Mouse (Mus musculus): ENCODE data around the gene Kcnn1. TPM values are rescaled to one million over a fixed set of nuclear protein-coding genes. Genes with fewer than 3 reads are reported as not detected.

Gene Kcnn1
- total RNA-seq, 2 experiments from 2014 or later = 19.4 to 22.4 TPM

DNA sequence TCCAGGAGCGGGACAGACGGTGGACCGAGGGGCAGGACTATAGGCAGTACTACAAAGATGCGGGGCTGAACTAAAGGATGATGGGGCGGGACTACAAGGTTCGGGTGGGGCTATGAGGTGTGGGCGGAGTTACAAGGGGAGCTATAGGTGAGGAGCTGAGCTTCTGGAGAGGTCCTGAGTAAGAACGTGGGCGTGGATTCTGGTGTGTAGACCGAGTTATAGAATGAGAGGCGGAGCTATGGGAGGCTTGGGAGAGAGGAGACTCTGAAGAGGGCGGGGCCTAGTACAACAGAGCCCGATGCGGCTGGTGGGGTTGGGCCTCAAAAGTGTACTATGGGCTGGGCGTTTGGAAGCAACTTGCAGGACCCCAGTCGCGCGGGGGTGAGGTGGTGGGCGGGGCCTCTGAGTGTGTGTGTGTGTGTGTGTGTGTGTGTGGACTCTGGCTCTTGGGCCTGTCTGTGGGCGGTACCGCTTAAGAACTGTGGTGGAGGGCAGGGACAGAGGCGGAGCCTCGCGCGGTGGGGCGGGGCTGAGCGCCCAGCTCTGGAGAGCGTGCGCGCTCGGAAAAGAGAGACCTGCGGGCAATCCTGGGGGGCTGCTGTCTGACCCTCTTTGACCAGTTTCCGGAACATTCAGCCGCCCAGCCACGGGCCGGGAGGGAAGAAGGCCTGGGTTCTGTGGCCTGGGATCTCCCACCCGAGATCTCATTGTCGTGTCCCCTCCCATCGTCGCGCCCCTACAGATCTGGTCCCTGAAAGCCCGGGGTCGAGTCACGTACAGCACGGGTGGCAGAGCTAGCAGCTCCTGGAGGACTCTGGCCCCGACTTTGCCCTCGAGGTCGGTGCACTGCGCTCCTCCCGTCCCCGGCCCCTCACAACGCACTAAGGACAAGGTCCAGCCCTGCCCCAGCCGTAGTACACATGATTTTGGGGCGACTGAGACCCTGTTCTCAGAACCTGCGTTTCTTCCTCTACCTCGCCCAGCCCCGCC, 65.7 kb downstream of the Kcnn1 start:
- peak; percentile 71 to 76 for DNase-seq (ENCODE audit: extremely low spot score in 1 of 2, low spot score in 1 of 2)

DNA sequence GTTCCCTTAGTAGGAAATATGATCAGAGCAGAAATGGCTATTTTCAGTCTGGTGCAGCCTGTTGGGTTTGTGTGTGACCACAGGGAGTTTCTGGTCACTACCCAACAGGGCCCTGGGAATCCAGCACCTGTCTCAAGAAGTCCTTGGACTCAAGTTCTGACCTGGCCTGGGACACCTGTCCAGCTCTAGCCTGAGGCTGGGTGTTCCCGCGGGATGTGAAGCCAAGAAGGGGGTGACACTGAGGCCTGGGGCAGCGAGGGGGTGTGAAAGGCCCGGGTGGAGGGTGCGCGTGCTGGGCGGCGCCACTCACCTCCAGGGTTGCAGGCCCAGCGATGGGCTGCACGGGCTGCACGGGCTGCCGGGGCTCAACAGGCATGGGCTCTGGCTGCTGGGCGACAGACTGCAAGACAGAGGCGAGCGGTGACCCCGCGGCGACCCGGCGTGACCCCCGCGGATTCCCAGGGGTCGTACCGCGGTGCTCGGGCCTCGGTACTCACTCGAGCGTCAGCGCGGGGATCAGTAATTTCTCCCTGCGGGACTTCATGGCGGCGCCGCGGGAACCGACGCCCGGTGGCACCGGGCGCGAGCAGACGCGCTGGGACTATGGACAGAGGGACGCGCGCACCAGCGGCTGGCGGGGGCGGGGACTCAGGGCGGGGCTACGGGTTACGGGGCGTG, 66.5 kb downstream of the Kcnn1 start:
- peak in 1 of 2 experiments; percentile 75 for DNase-seq (ENCODE audit: extremely low spot score in 1 of 2, low spot score in 1 of 2)

DNA sequence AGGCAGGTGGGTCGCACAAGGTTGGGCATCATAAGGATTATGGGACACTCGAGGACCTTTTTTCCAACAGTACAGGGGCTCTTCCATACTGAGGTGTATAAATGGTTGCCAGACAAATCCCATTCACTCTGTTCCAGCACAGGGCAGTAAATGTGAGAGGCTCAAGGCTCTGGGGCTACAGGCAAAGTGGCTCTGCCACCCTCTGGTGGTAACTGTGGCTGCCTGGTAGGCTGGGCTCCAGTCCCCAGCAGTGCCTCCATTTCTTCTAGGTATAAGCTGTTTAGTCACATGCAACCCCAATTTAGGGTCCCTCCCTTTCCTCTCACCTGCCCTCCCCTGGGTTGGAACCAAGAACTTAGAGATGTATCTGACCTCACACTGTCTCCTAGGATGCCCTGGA, 67.7 kb downstream of the Kcnn1 start:
- DNase-seq (ENCODE audit: extremely low spot score in 1 of 2, low spot score in 1 of 2) = no peak

DNA sequence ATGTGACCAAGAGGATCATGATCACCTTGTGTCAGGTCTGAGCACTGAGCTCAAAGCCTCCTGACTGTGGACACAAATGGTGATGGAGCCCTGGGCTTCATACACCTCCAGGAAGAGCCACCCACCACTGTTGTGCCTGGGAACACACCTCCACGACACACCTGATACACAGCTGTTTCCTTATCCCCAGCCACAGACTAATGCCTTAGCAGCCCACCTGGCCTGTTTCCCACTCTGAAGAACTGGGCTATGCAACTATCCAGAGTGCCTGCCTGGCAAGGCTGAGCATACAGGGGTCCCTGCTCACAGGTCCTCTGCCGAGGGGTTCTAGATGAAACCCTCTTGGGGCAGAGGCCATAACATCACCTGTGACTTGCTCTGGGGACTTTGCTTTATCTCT, 68.8 kb downstream of the Kcnn1 start:
- no peak for DNase-seq (ENCODE audit: extremely low spot score in 1 of 2, low spot score in 1 of 2)

DNA sequence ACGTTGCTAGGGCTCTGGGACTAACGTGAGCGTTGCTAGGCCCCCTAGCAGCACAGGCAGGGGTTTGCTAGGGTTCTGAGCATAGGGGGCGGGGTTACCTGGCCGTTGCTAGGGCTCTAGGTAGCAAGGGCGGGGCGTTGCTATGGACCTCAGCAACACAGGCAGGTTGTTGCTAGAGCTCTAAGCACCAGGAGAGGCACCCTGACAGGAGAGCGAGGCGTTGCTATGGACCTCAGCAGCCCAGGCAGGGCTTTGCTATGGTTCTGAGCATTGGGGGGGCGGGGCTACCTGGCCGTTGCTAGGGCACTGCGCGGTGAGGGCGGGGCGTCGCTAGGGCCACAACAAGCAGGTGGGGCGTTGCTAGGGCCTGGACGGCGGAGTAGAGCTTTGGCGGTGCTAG, 70.4 kb downstream of the Kcnn1 start:
- DNase-seq (ENCODE audit: extremely low spot score in 1 of 2, low spot score in 1 of 2) = peak in 1 of 2 experiments; percentile 49

Small RNAs within 50 kb of the gene (microRNA-seq; reads per million reads assigned to microRNA genes)
- gene Mir7067 (2.8 to 3.0 reads per million in 2 experiments), gene Mir7240 (52.2 to 58.6 reads per million in 2 experiments)

Other genes starting within 250 kb of the Kcnn1 start
- 1 to 10 TPM in 1 of 2 experiments, under 1 TPM in 1; 0.63 to 1.0 TPM for gene Lrrc25, start 247.1 kb downstream of the Kcnn1 start, total RNA-seq (2021)
- under 1 TPM in 1 of 2 experiments, not detected in 1; 0.26 TPM for gene Gdf15, start 230.8 kb downstream of the Kcnn1 start, total RNA-seq (2021)
- 10 to 100 TPM; 21.1 to 25.1 TPM for gene Pgpep1, start 202.9 kb downstream of the Kcnn1 start, total RNA-seq (2021)
- gene Lsm4, start 190.0 kb downstream of the Kcnn1 start, total RNA-seq (2021) = 10 to 100 TPM; 66.2 to 67.4 TPM
- gene Jund, start 164.3 kb downstream of the Kcnn1 start, total RNA-seq (2021) = 100 to 1,000 TPM; 181 to 194 TPM
- under 1 TPM; 0.05 to 0.12 TPM for gene Iqcn, start 159.8 kb downstream of the Kcnn1 start, total RNA-seq (2021)
- gene Gm3336, start 144.7 kb downstream of the Kcnn1 start, total RNA-seq (2021) = not detected
- gene Pde4c, start 139.5 kb downstream of the Kcnn1 start, total RNA-seq (2021) = 1 to 10 TPM in 1 of 2 experiments, under 1 TPM in 1; 0.89 to 1.2 TPM
- gene Rab3a, start 108.6 kb downstream of the Kcnn1 start, total RNA-seq (2021) = 100 to 1,000 TPM; 789 to 843 TPM
- gene Mpv17l2, start 102.3 kb downstream of the Kcnn1 start, total RNA-seq (2021) = 10 to 100 TPM; 41.7 to 42.2 TPM
- 100 to 1,000 TPM; 154 to 159 TPM for gene Pik3r2, start 86.5 kb downstream of the Kcnn1 start, total RNA-seq (2021)
- 100 to 1,000 TPM; 411 to 437 TPM for gene Mast3, start 58.2 kb downstream of the Kcnn1 start, total RNA-seq (2021)
- gene Il12rb1, start 54.8 kb downstream of the Kcnn1 start, total RNA-seq (2021) = 1 to 10 TPM in 1 of 2 experiments, under 1 TPM in 1; 0.94 to 1.4 TPM
- gene Arrdc2, start 23.5 kb downstream of the Kcnn1 start, total RNA-seq (2021) = 10 to 100 TPM; 15.0 to 18.7 TPM
- gene Ccdc124, start 10.7 kb upstream of the Kcnn1 start, total RNA-seq (2021) = 10 to 100 TPM; 92.7 to 95.6 TPM
- 10 to 100 TPM in 1 of 2 experiments, 1 to 10 TPM in 1; 6.9 to 10.5 TPM for gene Slc5a5, start 29.5 kb upstream of the Kcnn1 start, total RNA-seq (2021)
- 100 to 1,000 TPM; 634 to 770 TPM for gene Rpl18a, start 34.2 kb upstream of the Kcnn1 start, total RNA-seq (2021)
- 10 to 100 TPM; 87.7 to 94.2 TPM for gene Map1s, start 42.7 kb upstream of the Kcnn1 start, total RNA-seq (2021)